In genomic region chr6:94225091-94225490, GRCm38 (mm10) we compare ENCODE assay signal across 11 mouse cellular contexts. TPM values are rescaled to one million over a fixed set of nuclear protein-coding genes. Genes with fewer than 3 reads are reported as not detected.
DNase-seq lines count a peak whose midpoint lies in the region; ATAC-seq and TF ChIP-seq lines count a peak whose summit lies in the region.
"Had no signal": no experiment of that assay in that cellular context is flagged by ENCODE, and none has a peak within 500 bp of the region (broad histone marks: within the 10 kb centered on the region; RNA-seq: fewer than 3 reads in every experiment).

No protein-coding gene starts in this region.

- peak; percentile 82 for ATAC-seq in Patski
- no peak for ATAC-seq in heart, embryonic 13.5 days (ENCODE audit: extremely low read depth, insufficient number of reproducible peaks, low FRiP score, low TSS enrichment)

- DNase-seq in heart, embryonic 10.5 days (ENCODE audit: low spot score), result no peak
- DNase-seq in heart, postnatal 25 days (ENCODE audit: low spot score), result no peak
- DNase-seq in 3134 (ENCODE audit: extremely low read depth, insufficient read length, low spot score) (peak; percentile 67), Patski (ENCODE audit: low read depth, low spot score) (peak; percentile 73)
- DNase-seq in right cerebral cortex, adult 2 months (ENCODE audit: low spot score in 2 of 2), result no peak
- DNase-seq in thymus, postnatal 14 days, result no peak
- DNase-seq: kidney, postnatal 25 days; lung, postnatal 14 days had no signal

- H3K36me3 ChIP-seq in heart, embryonic 10.5 days, result no peaks in the 10 kb centered on the region
- no peaks in the 10 kb centered on the region for H3K36me3 ChIP-seq in heart, embryonic 13.5 days
- H3K36me3 ChIP-seq: hindbrain, embryonic 15.5 days had no signal

- TF ChIP-seq CTCF in Patski (IDR thresholded peaks at IDR 0.05), result no peak

- H3K9me3 ChIP-seq in heart, embryonic 10.5 days, result no peaks in the 10 kb centered on the region
- no peaks in the 10 kb centered on the region for H3K9me3 ChIP-seq in heart, embryonic 13.5 days
- H3K9me3 ChIP-seq: hindbrain, embryonic 15.5 days had no signal

- peak overlapping the region; percentile 57; the same call in 1 of the 2 replicates for H3K27ac ChIP-seq in heart, embryonic 10.5 days
- H3K27ac ChIP-seq in heart, embryonic 13.5 days (replicated peaks), result peak overlapping the region; percentile 63; the same call in 1 of the 2 replicates
- H3K27ac ChIP-seq: hindbrain, embryonic 15.5 days had no signal

- in situ Hi-C loops in Patski (cut with MboI; ENCODE audit: low pct_unique_long_range_greater_than_20kb), result no loop called here

- POLR2A ChIA-PET in Patski (lab: Charles Lee), result interaction anchor here (1.1 kb wide), 1 partner anchor 32 kb away, joined by 3 read pairs; no protein-coding TSS in a partner anchor

- peak overlapping the region; percentile 14; the same call in 1 of the 2 replicates for H3K4me2 ChIP-seq in heart, embryonic 13.5 days
- H3K4me2 ChIP-seq: hindbrain, embryonic 15.5 days had no signal

- CTCF ChIA-PET in Patski (lab: Charles Lee), result interaction anchor here (1.1 kb wide), 1 partner anchor 33 kb away, joined by 3 read pairs; no protein-coding TSS in a partner anchor

- intact Hi-C loops in heart, postnatal 25 days (cut with DNase I), result loop anchor here (5.0 kb wide), 1 partner anchor 57 kb away; the partner anchor contains the start of gene Magi1

- H3K4me1 ChIP-seq in heart, embryonic 10.5 days, result peaks cover 75% of the 10 kb centered on the region
- peaks cover 78% of the 10 kb centered on the region for H3K4me1 ChIP-seq in heart, embryonic 13.5 days
- H3K4me1 ChIP-seq: hindbrain, embryonic 15.5 days had no signal

- no peaks in the 10 kb centered on the region for H3K27me3 ChIP-seq in heart, embryonic 10.5 days (ENCODE audit: insufficient read depth, poor library complexity, severe bottlenecking)
- H3K27me3 ChIP-seq in Patski, result no peaks in the 10 kb centered on the region
- H3K27me3 ChIP-seq in heart, embryonic 13.5 days (replicated peaks), result no peaks in the 10 kb centered on the region
- H3K27me3 ChIP-seq: hindbrain, embryonic 15.5 days had no signal

- no peak overlapping the region for H3K9ac ChIP-seq in heart, embryonic 13.5 days
- H3K9ac ChIP-seq: hindbrain, embryonic 15.5 days had no signal

- 66% methylated on average over 6 of the region's 6 CpGs for WGBS in heart, embryonic 10.5 days
- WGBS in heart, embryonic 13.5 days, result 40% methylated on average over 6 of the region's 6 CpGs

- no peak overlapping the region for H3K4me3 ChIP-seq in heart, embryonic 10.5 days
- no peak overlapping the region for H3K4me3 ChIP-seq in heart, embryonic 13.5 days
- H3K4me3 ChIP-seq: hindbrain, embryonic 15.5 days had no signal

RNA-seq across cellular contexts. Expression of gene Magi1, which starts 58.6 kb away (rescaled TPM):
- 10.0 and 10.5 TPM in 2 replicates for polyA plus RNA-seq in heart, embryonic 10.5 days (2016; fragmentation: Nextera tagmentation; extraction: Ambion mirVana)
- total RNA-seq in heart, postnatal 25 days (2021), result 10 to 100 TPM; 15.9 to 18.1 TPM
- 24.3 TPM for polyA plus RNA-seq in Patski (2021)
- 7.3 and 7.5 TPM in 2 replicates for polyA plus RNA-seq in heart, embryonic 13.5 days (2015; fragmentation: Nextera tagmentation; extraction: Ambion mirVana)
- total RNA-seq: monocyte, adult 5-6 weeks had no signal

Comparison
In these comparisons a context has a peak if more than half of its experiments do, and no peak if none do; other contexts are left out.
1. DNase-seq: peak in 3134 (single experiment) and Patski (single experiment); none in heart, embryonic 10.5 days (single experiment), heart, postnatal 25 days (single experiment), right cerebral cortex, adult 2 months (0 of 2) and thymus, postnatal 14 days (single experiment).